Mouse (Mus musculus): Measurements from ENCODE around the gene Ptpn13.

GRCm38 (mm10) chr5:103598881-103599280 lies 173.9 kb downstream of the Ptpn13 start:
- TF ChIP-seq CTCF (IDR thresholded peaks at IDR 0.05; ENCODE audit: borderline replicate concordance, extremely low read depth, insufficient read depth, insufficient read length) (no peak), POLR2A (IDR thresholded peaks at IDR 0.05; ENCODE audit: borderline replicate concordance, extremely low read depth, insufficient read depth, insufficient read length, poor library complexity, severe bottlenecking) (no peak)

All from brain, embryonic 14.5 days (tissue).